Mouse (Mus musculus): Measurements from ENCODE around the gene Iqgap2.

DNA sequence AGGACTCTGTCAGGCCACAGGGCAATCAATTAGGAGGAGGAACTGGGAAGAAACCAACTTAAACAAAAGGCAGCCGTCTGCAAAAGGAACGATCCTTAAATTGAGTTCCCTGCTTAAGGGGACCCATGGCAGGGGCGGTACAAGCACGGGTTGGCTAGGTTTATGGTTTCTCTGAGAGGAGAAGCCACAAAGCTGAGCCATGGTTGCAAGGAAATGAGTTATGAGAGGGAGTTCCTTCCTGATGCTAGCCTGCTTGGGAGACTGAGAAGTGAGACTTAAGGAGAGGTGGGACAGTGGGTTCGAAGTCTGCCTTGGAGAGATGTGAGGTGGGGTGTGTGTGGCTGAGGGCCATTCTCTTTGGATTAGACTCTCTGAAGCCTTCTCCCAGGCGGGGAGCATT is 193.8 kb downstream of the Iqgap2 start:
- no peak for TF ChIP-seq CTCF (conservative IDR thresholded peaks at IDR 0.05; ENCODE audit: insufficient read depth, insufficient read length, low read depth, low read length)
- TF ChIP-seq POLR2A (IDR thresholded peaks at IDR 0.05; ENCODE audit: low read depth, low read length), result no peak
